Mouse (Mus musculus): ENCODE data around the gene Cd209c.

Gene Cd209c

DNA sequence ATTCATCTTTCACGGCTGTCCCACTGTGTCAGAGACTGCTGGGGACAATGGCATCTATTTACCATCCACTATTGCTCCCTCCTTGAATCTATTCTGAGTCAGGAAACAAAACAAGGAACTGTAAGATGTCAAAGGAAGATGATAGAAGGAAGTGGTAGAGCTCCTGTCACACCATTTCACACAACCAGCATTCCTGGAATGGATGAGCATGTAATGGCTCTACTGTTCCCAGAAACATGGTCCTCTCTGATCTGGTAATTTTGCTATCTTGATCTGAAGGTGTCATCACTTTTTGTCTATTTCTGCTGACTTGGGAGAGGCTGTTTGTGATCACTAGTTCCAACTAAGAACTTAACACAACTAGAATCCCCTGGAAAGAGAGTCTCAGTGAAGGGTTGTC lies at the start of gene Cd209c:
Gene Cd209c (minus strand): TSS at position 101 of the 400 bp plus-strand sequence.
- no peak for DNase-seq

DNA sequence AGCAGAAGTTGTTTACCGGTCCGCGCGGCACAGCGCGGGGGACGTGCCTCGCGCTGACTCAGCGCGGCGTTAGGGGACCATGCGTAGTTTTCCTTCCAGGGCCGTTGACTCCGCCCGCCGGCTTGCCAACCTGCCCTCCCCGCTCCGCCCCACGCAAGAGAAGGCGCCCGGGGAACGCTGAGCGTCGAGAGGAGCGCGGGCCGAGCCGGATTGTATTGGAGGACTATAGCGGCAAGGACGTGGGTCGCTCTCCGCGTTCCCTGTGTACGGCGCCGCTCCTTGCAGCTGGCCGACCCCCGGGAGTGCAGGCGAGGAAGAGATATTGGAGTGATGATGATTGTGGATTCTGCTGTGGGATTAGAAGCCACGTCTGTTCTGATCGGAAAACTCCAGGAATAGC lies 39.7 kb upstream of the Cd209c start:
- no peak for DNase-seq

DNA sequence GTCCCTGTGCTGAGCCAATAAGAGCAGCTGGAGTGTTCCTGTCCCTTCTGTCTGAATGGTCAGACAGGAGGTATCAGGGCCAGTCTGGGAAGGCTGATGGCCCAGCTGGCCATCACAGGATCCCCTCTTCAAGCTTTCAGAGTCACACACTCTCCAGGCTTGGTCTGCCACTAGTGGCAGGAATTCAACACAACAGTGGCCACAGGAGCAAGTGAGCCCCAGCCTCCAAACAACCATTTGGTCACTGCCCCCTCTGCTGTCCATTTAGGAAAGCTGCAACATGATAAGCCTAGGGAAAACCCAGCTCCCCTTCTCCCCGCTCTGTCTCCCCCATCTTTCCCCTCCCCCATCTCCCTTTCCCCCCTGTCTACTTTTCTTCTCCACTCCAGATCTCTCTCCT lies 1.5 kb upstream of the Cd209c start:
- DNase-seq, result no peak

DNA sequence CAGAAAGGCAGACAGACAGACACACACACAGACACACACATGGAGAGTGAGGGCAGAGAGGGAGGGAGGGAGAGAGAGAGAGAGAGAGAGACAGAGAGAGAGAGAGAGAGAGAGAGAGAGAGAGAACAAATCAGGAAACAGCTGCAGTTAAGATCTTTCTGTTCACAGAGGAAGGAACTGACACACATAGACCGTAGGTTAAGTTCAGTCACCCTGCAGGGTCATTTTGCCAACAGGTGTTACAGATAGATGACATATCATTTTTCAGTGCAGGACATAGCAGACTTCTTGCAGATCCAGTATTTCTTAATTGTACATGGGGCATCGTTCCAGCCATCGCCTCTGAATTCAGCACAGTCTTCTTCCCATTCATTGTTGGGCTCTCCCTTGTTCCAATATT lies 14.5 kb downstream of the Cd209c start:
- no peak for DNase-seq

DNA sequence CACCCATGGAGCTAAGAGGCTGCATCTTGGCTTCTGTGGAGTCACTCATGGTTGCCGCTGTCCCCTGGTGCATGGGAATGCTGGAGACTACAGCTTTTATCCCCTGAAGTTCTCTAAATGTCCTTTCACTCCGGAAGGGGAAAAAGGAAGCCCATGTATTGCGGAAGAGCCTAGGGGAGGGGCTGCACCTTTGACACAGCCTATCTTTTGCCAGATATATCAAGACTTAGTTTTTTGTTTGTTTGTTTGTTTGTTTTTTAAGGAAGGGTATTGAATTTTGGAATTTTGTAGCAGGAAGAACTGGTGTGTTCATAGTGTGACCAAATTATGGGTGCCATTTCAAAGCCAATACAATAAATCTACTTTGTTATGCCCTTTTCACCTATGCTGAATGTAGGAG lies 27.8 kb downstream of the Cd209c start, which contains the start of gene Cd209b:
Gene Cd209b (minus strand): TSS at position 101 of the 400 bp plus-strand sequence.
- no peak for DNase-seq

Data from thymus, postnatal 36 days (tissue).